Mouse (Mus musculus): Measurements from ENCODE around the gene Olfr713.

Gene Olfr713

DNA sequence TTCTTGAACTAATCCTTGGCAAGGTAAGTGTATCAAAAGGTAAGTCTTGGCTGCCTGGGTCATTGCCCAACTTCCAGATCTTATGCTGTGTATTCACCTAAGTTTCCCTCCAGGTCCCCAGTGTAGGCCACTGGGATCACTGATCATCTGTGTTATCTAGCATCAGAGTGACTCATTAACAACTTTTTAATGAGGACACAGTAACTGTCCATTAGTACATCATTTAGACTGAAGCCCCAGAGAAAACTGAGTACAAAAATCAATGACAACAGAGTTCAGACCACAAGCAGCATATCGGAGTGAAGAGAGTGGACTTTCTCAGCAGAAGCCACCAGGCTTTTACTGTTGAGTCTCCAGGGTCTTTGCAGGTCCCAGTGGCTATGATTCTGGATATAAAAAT, at the start of gene Olfr713:
Olfr713 (plus strand) TSS at position 301 of the 400 bp plus-strand sequence.
- DNase-seq (ENCODE audit: extremely low read depth, insufficient read length, low spot score): no peak

GRCm38 (mm10) chr7:106985236-106985635, 45.7 kb upstream of the Olfr713 start:
- no peak for DNase-seq (ENCODE audit: extremely low read depth, insufficient read length, low spot score)

DNA sequence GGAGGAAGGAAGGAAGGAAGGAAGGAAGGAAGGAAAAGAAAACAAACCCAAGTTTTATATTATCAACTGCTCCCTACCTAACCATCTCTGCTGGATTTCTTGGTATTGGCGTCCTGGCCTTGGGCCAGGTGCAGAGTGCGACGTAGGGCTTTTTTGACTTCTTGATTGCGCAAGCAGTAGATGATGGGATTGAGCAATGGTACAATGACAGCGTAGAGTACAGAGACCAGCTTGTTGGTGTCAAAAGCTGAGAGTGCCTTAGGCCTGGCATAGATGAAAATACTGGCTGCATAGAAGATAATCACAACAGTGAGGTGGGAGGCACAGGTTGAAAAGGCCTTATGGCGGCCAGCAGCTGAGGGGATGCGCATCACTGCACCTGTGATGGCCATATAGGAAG, 30.2 kb upstream of the Olfr713 start:
- DNase-seq (ENCODE audit: extremely low read depth, insufficient read length, low spot score): no peak

GRCm38 (mm10) chr7:107004169-107004568, 26.8 kb upstream of the Olfr713 start:
- DNase-seq (ENCODE audit: extremely low read depth, insufficient read length, low spot score): no peak

GRCm38 (mm10) chr7:107005972-107006371, 25.0 kb upstream of the Olfr713 start, which contains the start of gene Olfr2:
Gene Olfr2 (minus strand): TSS chr7:107006072.
- no peak for DNase-seq (ENCODE audit: extremely low read depth, insufficient read length, low spot score)

- no peak for DNase-seq (ENCODE audit: extremely low read depth, insufficient read length, low spot score)
Measured at GRCm38 (mm10) chr7:107039934-107040563, 9.1 kb downstream of the Olfr713 start.

DNA sequence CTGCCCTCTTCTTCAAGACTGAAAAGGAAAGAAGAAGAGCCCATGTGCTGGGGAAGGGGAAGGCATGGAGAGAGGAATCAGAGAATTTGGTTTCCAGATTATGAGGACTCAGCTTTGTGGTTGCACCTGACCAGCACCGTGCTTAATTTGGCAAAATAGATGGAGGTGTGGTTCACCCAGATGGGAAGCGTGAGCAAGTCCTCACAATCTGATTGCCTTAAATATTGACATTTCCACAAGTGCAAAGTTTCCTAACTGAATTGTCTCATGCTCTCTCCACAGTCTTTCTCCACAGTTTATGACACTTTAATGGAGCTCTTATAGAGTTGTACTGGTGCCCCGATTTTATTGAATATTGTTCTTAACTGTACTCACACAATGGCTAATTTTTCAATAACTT, 12.2 kb downstream of the Olfr713 start:
- no peak for DNase-seq (ENCODE audit: extremely low read depth, insufficient read length, low spot score)

GRCm38 (mm10) chr7:107044407-107044806, 13.4 kb downstream of the Olfr713 start:
- no peak for DNase-seq (ENCODE audit: extremely low read depth, insufficient read length, low spot score)

GRCm38 (mm10) chr7:107045833-107046232, 14.9 kb downstream of the Olfr713 start:
- DNase-seq (ENCODE audit: extremely low read depth, insufficient read length, low spot score): no peak

DNA sequence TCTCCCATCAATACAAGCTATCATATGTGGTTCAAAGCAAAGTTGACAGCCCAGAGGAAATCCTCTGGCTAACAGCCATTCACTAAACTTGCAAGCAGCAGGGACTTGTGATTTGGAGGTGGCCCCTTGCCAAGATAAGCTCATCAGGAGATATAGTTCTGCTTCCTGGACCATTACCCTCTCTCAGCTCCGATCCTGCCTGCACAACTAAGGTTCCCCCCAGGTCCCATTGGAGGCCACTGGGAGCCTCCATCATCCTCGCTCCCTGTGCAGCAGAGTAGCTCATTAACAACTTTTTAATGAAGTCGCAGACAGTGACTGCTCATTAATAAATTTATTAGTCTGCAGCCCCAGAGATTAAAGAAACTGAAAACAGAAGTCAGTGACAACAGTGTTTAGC, 16.6 kb downstream of the Olfr713 start:
- DNase-seq (ENCODE audit: extremely low read depth, insufficient read length, low spot score): no peak

- no peak for DNase-seq (ENCODE audit: extremely low read depth, insufficient read length, low spot score)
Measured at GRCm38 (mm10) chr7:107070681-107071080, 39.7 kb downstream of the Olfr713 start, which contains the start of gene Olfr714. Gene Olfr714 (plus strand): TSS chr7:107070981.

All from 3134 (cell line).